Mouse (Mus musculus) neutrophil, adult 59 days (primary cell): Measurements from ENCODE around the gene Zfp747. TPM values are rescaled to one million over a fixed set of nuclear protein-coding genes. Genes with fewer than 3 reads are reported as not detected.

Source experiments
- total RNA-seq, 2 experiments: library from RNA; stranded (reverse); gene quantifications; 1 replicate in 1 of 2; 2 replicates in 1 of 2; pipeline ENCODE4 v1.2.4; 2023

Gene Zfp747
- total RNA-seq: 1 to 10 TPM; 6.7 to 6.8 TPM

DNA sequence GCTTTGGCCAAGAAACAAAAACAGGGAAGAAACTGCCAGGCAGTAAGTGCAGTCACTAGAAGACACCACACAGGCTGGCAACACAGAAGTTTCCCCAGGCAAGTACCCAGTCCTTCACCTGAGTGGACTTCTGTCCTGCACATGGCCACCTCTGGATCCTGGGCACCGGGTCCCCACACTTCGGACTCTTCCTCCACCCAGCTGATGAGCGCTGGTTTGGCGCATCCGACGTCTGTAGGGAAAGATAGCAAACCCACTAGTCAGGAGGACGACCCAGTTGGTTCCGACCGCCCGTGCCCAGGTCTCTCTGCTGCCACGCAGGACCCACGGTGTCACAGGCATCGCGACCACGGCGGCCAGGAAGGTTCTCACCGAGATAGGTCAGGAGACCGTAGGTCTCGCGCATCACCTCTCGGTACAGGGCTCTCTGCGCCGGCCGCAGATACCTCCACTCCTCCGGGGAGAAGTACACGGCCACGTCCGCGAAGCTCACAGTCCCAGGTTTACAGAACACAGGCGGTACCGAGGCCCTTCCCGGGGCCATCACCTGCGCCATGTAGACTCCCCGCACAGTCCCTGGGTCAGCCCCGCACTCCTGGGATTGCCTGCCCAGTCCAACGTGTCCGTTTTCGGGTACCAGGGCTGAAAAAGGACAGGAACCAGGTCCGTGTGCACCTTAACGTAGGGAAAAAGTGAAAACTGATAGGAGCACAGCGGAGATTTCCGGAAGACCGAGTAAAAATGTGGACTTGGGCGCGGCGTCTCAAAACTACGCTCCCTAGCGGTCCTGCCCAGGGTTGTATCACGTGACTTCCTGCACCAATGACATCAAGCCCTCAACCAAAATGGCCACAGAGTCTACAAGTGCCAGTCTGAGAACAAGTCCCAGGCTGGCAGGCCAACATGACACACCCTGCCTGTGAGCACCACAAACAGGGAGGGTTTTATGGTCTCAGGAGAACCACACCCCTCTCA, at the start of gene Zfp747:
Gene Zfp747 (minus strand): TSS at position 780 of the 975 bp plus-strand sequence.

DNA sequence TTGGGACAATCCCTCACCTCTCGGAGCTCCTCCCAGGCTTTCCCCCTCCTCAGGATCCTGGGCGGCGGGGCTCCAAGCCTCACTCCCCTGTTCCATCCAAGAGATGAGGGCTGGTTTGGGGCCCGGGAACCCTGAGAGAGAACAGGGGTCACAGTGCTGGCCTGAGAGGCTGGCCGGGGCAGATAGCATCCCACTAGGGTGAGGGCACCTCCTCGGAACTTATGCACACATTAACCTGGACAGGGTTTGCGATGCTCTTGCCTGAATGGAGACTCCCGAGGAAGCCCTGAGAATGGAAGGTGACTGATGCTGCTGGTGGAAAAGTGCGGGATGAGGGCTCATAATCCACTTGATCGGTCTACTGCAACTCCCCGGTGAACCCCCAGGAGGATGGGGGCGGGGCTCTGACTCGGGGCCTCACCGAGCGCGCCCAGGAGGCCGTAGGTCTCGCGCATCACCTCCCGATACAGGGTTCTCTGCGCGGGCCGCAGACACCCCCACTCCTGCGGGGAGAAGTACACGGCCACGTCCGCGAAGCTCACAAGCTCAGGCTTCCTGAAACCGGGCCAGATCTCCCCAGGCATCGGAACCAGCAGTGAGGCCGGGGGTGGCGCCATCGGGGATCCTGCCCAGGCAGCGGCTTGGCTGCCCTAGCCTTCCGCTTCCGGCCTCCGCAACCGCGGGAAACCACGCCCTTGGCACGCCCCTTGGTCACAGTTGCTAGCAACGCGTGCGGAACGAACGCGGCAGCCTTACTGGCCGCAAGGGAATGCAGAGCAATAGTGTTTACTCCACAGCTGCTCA, 45.7 kb upstream of the Zfp747 start, which contains the start of gene Zfp688:
Gene Zfp688 (minus strand): TSS at position 681 of the 804 bp plus-strand sequence.

GRCm38 (mm10) chr7:127406002-127406987, 30.4 kb upstream of the Zfp747 start, which contains the start of gene Zfp764:
Gene Zfp764 (minus strand): TSS chr7:127406822.

GRCm38 (mm10) chr7:127393157-127393943, 17.5 kb upstream of the Zfp747 start, which contains the start of gene E430018J23Rik:
Gene E430018J23Rik (minus strand): TSS chr7:127393629.

DNA sequence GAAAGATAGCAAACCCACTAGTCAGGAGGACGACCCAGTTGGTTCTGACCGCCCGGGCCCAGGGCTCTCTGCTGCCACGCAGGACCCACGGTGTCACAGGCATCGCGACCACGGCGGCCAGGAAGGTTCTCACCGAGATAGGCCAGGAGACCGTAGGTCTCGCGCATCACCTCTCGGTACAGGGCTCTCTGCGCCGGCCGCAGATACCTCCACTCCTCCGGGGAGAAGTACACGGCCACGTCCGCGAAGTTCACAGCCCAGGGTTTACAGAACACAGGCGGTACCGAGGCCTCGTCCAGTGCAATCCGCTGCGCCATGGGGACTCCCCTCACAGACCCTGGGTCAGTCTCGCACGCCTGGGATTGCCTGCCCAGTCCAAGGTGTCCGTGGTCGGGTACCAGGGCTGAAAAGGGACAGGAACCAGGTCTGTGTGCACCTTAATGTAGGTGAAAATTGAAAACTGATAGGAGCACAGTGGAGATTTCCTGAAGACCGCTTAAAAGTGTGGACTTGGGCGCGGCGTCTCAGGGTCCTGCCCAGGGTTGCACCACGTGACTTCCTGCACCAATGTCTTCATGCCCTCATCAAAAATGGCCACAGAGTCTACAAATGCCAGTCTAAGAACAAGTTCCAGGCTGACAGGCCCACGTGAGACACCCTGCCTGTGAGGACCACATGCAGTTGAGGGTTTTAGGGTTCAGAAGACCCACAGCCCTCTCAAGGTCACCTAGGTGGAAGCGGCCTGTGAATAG, 11.0 kb upstream of the Zfp747 start, which contains the start of gene 9130019O22Rik:
Gene 9130019O22Rik (minus strand): TSS at position 526 of the 752 bp plus-strand sequence.

GRCm38 (mm10) chr7:127345512-127346325, 30.1 kb downstream of the Zfp747 start, which contains the start of gene Zfp768:
Gene Zfp768 (minus strand): TSS chr7:127345589.

Other genes starting within 250 kb of the Zfp747 start
- gene Spn, start 238.2 kb downstream of the Zfp747 start, total RNA-seq: 100 to 1,000 TPM; 126 to 127 TPM
- 10 to 100 TPM; 47.7 to 62.5 TPM for gene Cd2bp2, start 180.0 kb downstream of the Zfp747 start, total RNA-seq
- gene Tbc1d10b, start 167.6 kb downstream of the Zfp747 start, total RNA-seq: 100 to 1,000 TPM; 123 to 138 TPM
- gene Mylpf, start 167.2 kb downstream of the Zfp747 start, total RNA-seq: 1 to 10 TPM; 7.7 to 8.4 TPM
- 1 to 10 TPM; 4.2 to 4.5 TPM for gene Zfp553, start 143.0 kb downstream of the Zfp747 start, total RNA-seq
- gene Sept1, start 142.9 kb downstream of the Zfp747 start, total RNA-seq: 100 to 1,000 TPM; 106 to 111 TPM
- gene Zfp771, start 131.8 kb downstream of the Zfp747 start, total RNA-seq: 1 to 10 TPM; 5.1 to 5.8 TPM
- 10 to 100 TPM; 28.7 to 31.2 TPM for gene Dctpp1, start 115.3 kb downstream of the Zfp747 start, total RNA-seq
- 100 to 1,000 TPM; 115 to 120 TPM for gene Sephs2, start 102.0 kb downstream of the Zfp747 start, total RNA-seq
- 100 to 1,000 TPM; 224 to 235 TPM for gene Itgal, start 79.8 kb downstream of the Zfp747 start, total RNA-seq
- 1 to 10 TPM; 7.0 to 9.0 TPM for gene Zfp768, start 30.5 kb downstream of the Zfp747 start, total RNA-seq
- 1 to 10 TPM; 1.1 to 3.0 TPM for gene 9130019O22Rik, start 11.1 kb upstream of the Zfp747 start, total RNA-seq
- gene E430018J23Rik, start 17.6 kb upstream of the Zfp747 start, total RNA-seq: 1 to 10 TPM; 1.7 to 2.0 TPM
- 1 to 10 TPM; 3.0 to 3.9 TPM for gene Zfp764, start 30.8 kb upstream of the Zfp747 start, total RNA-seq
- 10 to 100 TPM; 11.8 to 13.5 TPM for gene Zfp688, start 46.0 kb upstream of the Zfp747 start, total RNA-seq
- gene Zfp689, start 73.1 kb upstream of the Zfp747 start, total RNA-seq: 1 to 10 TPM; 1.4 to 3.0 TPM
- gene Prr14, start 83.6 kb upstream of the Zfp747 start, total RNA-seq: 100 to 1,000 TPM; 127 to 135 TPM
- gene Fbrs, start 103.1 kb upstream of the Zfp747 start, total RNA-seq: 100 to 1,000 TPM; 244 to 257 TPM
- gene Srcap, start 135.9 kb upstream of the Zfp747 start, total RNA-seq: 10 to 100 TPM; 74.2 to 78.1 TPM
- 10 to 100 TPM; 20.3 to 21.7 TPM for gene Gm42715, start 143.5 kb upstream of the Zfp747 start, total RNA-seq
- gene Tmem265, start 185.3 kb upstream of the Zfp747 start, total RNA-seq: not detected
- gene Phkg2, start 197.3 kb upstream of the Zfp747 start, total RNA-seq: 100 to 1,000 TPM; 104 to 116 TPM
- gene Ccdc189, start 212.5 kb upstream of the Zfp747 start, total RNA-seq: 10 to 100 TPM; 16.7 to 19.2 TPM
- 100 to 1,000 TPM; 158 to 167 TPM for gene Rnf40, start 212.7 kb upstream of the Zfp747 start, total RNA-seq
- 1 to 10 TPM; 2.3 to 5.2 TPM for gene Zfp629, start 239.7 kb upstream of the Zfp747 start, total RNA-seq